Mouse (Mus musculus) spleen, adult 10 weeks (tissue): Measurements from ENCODE around the gene Akap10. TPM values are rescaled to one million over a fixed set of nuclear protein-coding genes. Genes with fewer than 3 reads are reported as not detected.

Experiments
- polyA plus RNA-seq: library from polyadenylated mRNA; stranded (reverse); fragments of 350-450 nt; fragmentation: Illumina TruSeq; extraction: RNeasy Lipid Tissue Mini Kit (QIAGEN cat#74804); gene quantifications from one replicate; pipeline ENCODE4 v1.2.3, GENCODE M21; 2015; ENCODE audit warnings: low replicate concordance; ENCODE audit not compliant: insufficient read depth

The Akap10 gene
- polyA plus RNA-seq: 37.3 TPM

GRCm38 (mm10) chr11:61930098-61930517, at the start of gene Akap10:
Gene Akap10 (minus strand): TSS chr11:61930252.

GRCm38 (mm10) chr11:61956572-61957295, 26.7 kb upstream of the Akap10 start, which contains the start of gene Specc1:
Gene Specc1 (plus strand): TSS chr11:61956763.

GRCm38 (mm10) chr11:61854988-61855411, 75.1 kb downstream of the Akap10 start, which contains the start of gene Ulk2:
Gene Ulk2 (minus strand): TSS chr11:61855073.

Other genes with a start within 250 kb of the Akap10 start
- gene Fam83g, start 246.2 kb downstream of the Akap10 start, polyA plus RNA-seq: 0.54 TPM
- gene Slc5a10, start 209.4 kb downstream of the Akap10 start, polyA plus RNA-seq: not detected
- 67.0 TPM for gene Prpsap2, start 168.2 kb downstream of the Akap10 start, polyA plus RNA-seq
- gene Ulk2, start 75.2 kb downstream of the Akap10 start, polyA plus RNA-seq: 29.2 TPM
- gene Specc1, start 26.5 kb upstream of the Akap10 start, polyA plus RNA-seq: 21.6 TPM